30 mouse cellular contexts compared by ENCODE assay signal in genomic region chr11:67143863-67144498, GRCm38 (mm10). TPM values are rescaled to one million over a fixed set of nuclear protein-coding genes. Genes with fewer than 3 reads are reported as not detected.
DNase-seq lines count a peak whose midpoint lies in the region; TF ChIP-seq lines count a peak whose summit lies in the region.
"Had no signal": no experiment of that assay in that cellular context is flagged by ENCODE, and none has a peak within 500 bp of the region (broad histone marks: within the 10 kb centered on the region; RNA-seq: fewer than 3 reads in every experiment).

No protein-coding gene starts in this region.

- H3K4me2 ChIP-seq in CH12.LX (ENCODE audit: insufficient read depth, low read depth, poor library complexity, severe bottlenecking) = peak overlapping the region; percentile 31; the same call in 1 of the 2 replicates
- H3K4me2 ChIP-seq: embryonic facial prominence, embryonic 12.5 days; embryonic facial prominence, embryonic 15.5 days; heart, embryonic 12.5 days; heart, embryonic 15.5 days; hindbrain, embryonic 14.5 days had no signal

- TF ChIP-seq CTCF in CH12.LX (conservative IDR thresholded peaks at IDR 0.05 in 1 of 2, IDR thresholded peaks at IDR 0.05 in 1 of 2; ENCODE audit: low read depth in 2 of 2, low read length in 2 of 2) = no peak

- no peaks in the 10 kb centered on the region for H3K9me3 ChIP-seq in CH12.LX (replicated peaks; ENCODE audit: low read length)
- H3K9me3 ChIP-seq: embryonic facial prominence, embryonic 12.5 days; embryonic facial prominence, embryonic 15.5 days; heart, embryonic 12.5 days; heart, embryonic 15.5 days had no signal

- H3K79me2 ChIP-seq in CH12.LX (replicated peaks; ENCODE audit: control insufficient read depth, extremely low read depth, insufficient read depth, poor library complexity, severe bottlenecking) = peaks cover 8% of the 10 kb centered on the region

- TF ChIP-seq EP300 in CH12.LX (IDR thresholded peaks at IDR 0.05; ENCODE audit: low read length) = 0 out of 2 replicates have a peak, but pooled peaks have one; percentile 13

- no peaks in the 10 kb centered on the region for H3K27me3 ChIP-seq in CH12.LX (replicated peaks)
- H3K27me3 ChIP-seq: embryonic facial prominence, embryonic 12.5 days; embryonic facial prominence, embryonic 15.5 days; heart, embryonic 12.5 days had no signal

- in situ Hi-C loops in CH12.LX (cut with MboI; ENCODE audit: low pct_ligation_motif_present, low pct_unique_long_range_greater_than_20kb, low sequenced_read_pairs) = no loop called here

- H3K36me3 ChIP-seq in CH12.LX (replicated peaks in 1 of 2; ENCODE audit: control insufficient read depth in 1 of 2, insufficient read depth in 1 of 2, low read length in 1 of 2) = peaks cover 11 to 26% of the 10 kb centered on the region in 2 experiments
- H3K36me3 ChIP-seq: embryonic facial prominence, embryonic 12.5 days; embryonic facial prominence, embryonic 15.5 days; heart, embryonic 12.5 days; heart, embryonic 15.5 days had no signal

- DNase-seq in heart, adult 11 months = peak; percentile 28
- no peak for DNase-seq in heart, postnatal 4 days
- peak; percentile 96 for DNase-seq in CH12.LX (ENCODE audit: extremely low read depth)
- peak; percentile 62 for DNase-seq in skeletal muscle tissue, adult 2 months (ENCODE audit: low read depth, low spot score)
- DNase-seq in kidney, postnatal 25 days = no peak
- DNase-seq in lung, postnatal 10 days = no peak
- DNase-seq: adrenal gland, adult 8-10 months; adrenal gland, postnatal 25 days; cerebellum, adult 18-20 months; cerebellum, adult 9-11 months; cerebellum, postnatal 25 days; forebrain, postnatal 0 days; heart, adult 18-20 months; heart, postnatal 10 days; heart, postnatal 36 days had no signal

- no peak; the same call in 1 of the 2 replicates for TF ChIP-seq RAD21 in CH12.LX (IDR thresholded peaks at IDR 0.05; ENCODE audit: low read depth, low read length)

- H3K27ac ChIP-seq in CH12.LX (ENCODE audit: insufficient read depth, low read depth) = peak overlapping the region; percentile 93
- H3K27ac ChIP-seq: embryonic facial prominence, embryonic 12.5 days; embryonic facial prominence, embryonic 15.5 days; heart, embryonic 15.5 days; hindbrain, embryonic 14.5 days; hindbrain, postnatal 0 days had no signal

- peaks cover 11 to 67% of the 10 kb centered on the region in 2 experiments for H3K4me1 ChIP-seq in CH12.LX (ENCODE audit: control insufficient read depth in 1 of 2, insufficient read depth in 2 of 2)
- H3K4me1 ChIP-seq: embryonic facial prominence, embryonic 12.5 days; embryonic facial prominence, embryonic 15.5 days; heart, embryonic 12.5 days; heart, embryonic 15.5 days had no signal

- dilution Hi-C loops in CH12.LX (cut with MboI; ENCODE audit: extremely low pct_ligation_motif_present, extremely low pct_unique_long_range_greater_than_20kb, low sequenced_read_pairs) = no loop called here

- peak overlapping the region; percentile 74 for H3K9ac ChIP-seq in CH12.LX (ENCODE audit: insufficient read depth, low read depth)
- H3K9ac ChIP-seq: embryonic facial prominence, embryonic 12.5 days; embryonic facial prominence, embryonic 15.5 days; forebrain, postnatal 0 days; heart, embryonic 12.5 days; heart, embryonic 15.5 days; hindbrain, embryonic 14.5 days had no signal

- peak overlapping the region; percentile 50 to 64 (median 62) for H3K4me3 ChIP-seq in CH12.LX (replicated peaks in 1 of 3; ENCODE audit: low read depth in 2 of 3, low read length in 2 of 3, poor library complexity in 1 of 3)
- H3K4me3 ChIP-seq: embryonic facial prominence, embryonic 12.5 days; embryonic facial prominence, embryonic 15.5 days; heart, embryonic 12.5 days; heart, embryonic 15.5 days had no signal

- TF ChIP-seq POLR2A in CH12.LX (IDR thresholded peaks at IDR 0.05; ENCODE audit: low read depth, low read length) = no peak; the same call in 1 of the 2 replicates

TF ChIP-seq in CH12.LX, 34 proteins besides CTCF, POLR2A, EP300 and RAD21:
- peak; percentile 63; the same call in 1 of the 2 replicates for TF ChIP-seq MAZ (IDR thresholded peaks at IDR 0.05; ENCODE audit: low read depth, low read length)
- TF ChIP-seq ZC3H11A (IDR thresholded peaks at IDR 0.05; ENCODE audit: low read depth, low read length) = no peak
- TF ChIP-seq RCOR1 (conservative IDR thresholded peaks at IDR 0.05; ENCODE audit: low read depth, low read length) = peak; percentile 19; the same call in 1 of the 2 replicates
- TF ChIP-seq ELF1 (IDR thresholded peaks at IDR 0.05; ENCODE audit: low read depth, low read length) = peak; percentile 4; the same call in 1 of the 2 replicates
- no peak; the same call in 1 of the 2 replicates for TF ChIP-seq BHLHE40 (IDR thresholded peaks at IDR 0.05; ENCODE audit: low read depth, low read length)
- no peak for TF ChIP-seq UBTF (IDR thresholded peaks at IDR 0.05; ENCODE audit: low read depth, low read length)
- peak; percentile 33 for TF ChIP-seq NELFE (IDR thresholded peaks at IDR 0.05; ENCODE audit: low read depth, low read length)
- no peak for TF ChIP-seq TBP (conservative IDR thresholded peaks at IDR 0.05; ENCODE audit: low read depth, low read length)
- peak; percentile 46 for TF ChIP-seq ETS1 (conservative IDR thresholded peaks at IDR 0.05; ENCODE audit: low read depth, low read length)
- peak; percentile 21; the same call in 1 of the 2 replicates for TF ChIP-seq MAFK (IDR thresholded peaks at IDR 0.05; ENCODE audit: insufficient replicate concordance, low read length)
- peak; percentile 34 for TF ChIP-seq IRF4 (IDR thresholded peaks at IDR 0.05; ENCODE audit: low read depth, low read length)
- peak; percentile 79 for TF ChIP-seq CHD1 (IDR thresholded peaks at IDR 0.05; ENCODE audit: low read depth, low read length)
- TF ChIP-seq ZNF384 (IDR thresholded peaks at IDR 0.05; ENCODE audit: low read depth, low read length) = peak; percentile 78
- no peak for TF ChIP-seq GABPA (IDR thresholded peaks at IDR 0.05; ENCODE audit: insufficient replicate concordance, low read depth, low read length)
- TF ChIP-seq JUND (conservative IDR thresholded peaks at IDR 0.05; ENCODE audit: low read depth, low read length) = peak; percentile 1; the same call in 1 of the 2 replicates
- peak; percentile 51; the same call in 1 of the 2 replicates for TF ChIP-seq MEF2A (IDR thresholded peaks at IDR 0.05; ENCODE audit: borderline replicate concordance, low read depth, low read length)
- TF ChIP-seq USF2 (conservative IDR thresholded peaks at IDR 0.05; ENCODE audit: low read depth, low read length) = no peak
- TF ChIP-seq HCFC1 (IDR thresholded peaks at IDR 0.05; ENCODE audit: low read depth, low read length) = peak; percentile 34
- TF ChIP-seq E2F4 (IDR thresholded peaks at IDR 0.05; ENCODE audit: insufficient replicate concordance, low read depth, low read length) = 0 out of 2 replicates have a peak, but pooled peaks have one; percentile 56

RNA-seq across cellular contexts. Expression of gene Myh2, which starts 26.8 kb away (rescaled TPM):
- under 1 TPM in 1 of 2 experiments, not detected in 1; 0.65 TPM for total RNA-seq in heart, postnatal 4 days (2021)
- 0.08 TPM in 2 replicates for total RNA-seq in CH12.LX (2012; rRNA removed)
- total RNA-seq in CH12.LX (2014; rRNA removed) = 0.04 TPM in 1 of 2 replicates, not detected in the other
- 0.04 TPM in 1 of 2 replicates, not detected in the other for polyA plus RNA-seq in CH12.LX (2012; ENCODE audit: insufficient read length, low read depth)
- total RNA-seq: adrenal gland, adult 8-10 months; adrenal gland, postnatal 25 days; common myeloid progenitor, adult 5-6 weeks; ES-E14; heart, adult 18-20 months; heart, postnatal 10 days; heart, postnatal 36 days had no signal
- polyA plus RNA-seq: activated CD4-positive, CD25-positive, alpha-beta regulatory T cell, adult 4 months; C2C12; CD4-positive, CD25-positive, alpha-beta regulatory T cell, adult 4 months; forebrain, embryonic 11.5 days; heart, embryonic 12.5 days; hindbrain, embryonic 11.5 days; inflammation-experienced regulatory T-cells, adult 6 months had no signal

RNA-seq across cellular contexts. Expression of gene Myh1, which starts 55.9 kb away (rescaled TPM):
- total RNA-seq in heart, postnatal 4 days (2021) = 1 to 10 TPM in 1 of 2 experiments, under 1 TPM in 1; 0.14 to 3.2 TPM
- total RNA-seq in CH12.LX (2012; rRNA removed) (0.04 TPM in 2 replicates), CH12.LX (2014; rRNA removed) (0.04 TPM in 1 of 2 replicates, not detected in the other)
- 0.04 TPM in 1 of 2 replicates, not detected in the other for polyA plus RNA-seq in CH12.LX (2012; ENCODE audit: insufficient read length, low read depth)
- total RNA-seq: common myeloid progenitor, adult 5-6 weeks; heart, adult 18-20 months; heart, postnatal 36 days had no signal
- polyA plus RNA-seq: activated CD4-positive, CD25-positive, alpha-beta regulatory T cell, adult 4 months; CD4-positive, CD25-positive, alpha-beta regulatory T cell, adult 4 months; forebrain, embryonic 11.5 days; inflammation-experienced regulatory T-cells, adult 6 months; intestine, embryonic 16.5 days had no signal

Comparison
In these comparisons a context has a peak if more than half of its experiments do, and no peak if none do; other contexts are left out.
1. DNase-seq: peak in heart, adult 11 months (single experiment), CH12.LX (single experiment) and skeletal muscle tissue, adult 2 months (single experiment); none in heart, postnatal 4 days (single experiment), kidney, postnatal 25 days (0 of 2) and lung, postnatal 10 days (single experiment).